Mouse (Mus musculus): Measurements from ENCODE around the gene Paxx. TPM values are rescaled to one million over a fixed set of nuclear protein-coding genes. Genes with fewer than 3 reads are reported as not detected.

Paxx gene
- polyA plus RNA-seq, 1 experiment: 22.4 TPM

DNA sequence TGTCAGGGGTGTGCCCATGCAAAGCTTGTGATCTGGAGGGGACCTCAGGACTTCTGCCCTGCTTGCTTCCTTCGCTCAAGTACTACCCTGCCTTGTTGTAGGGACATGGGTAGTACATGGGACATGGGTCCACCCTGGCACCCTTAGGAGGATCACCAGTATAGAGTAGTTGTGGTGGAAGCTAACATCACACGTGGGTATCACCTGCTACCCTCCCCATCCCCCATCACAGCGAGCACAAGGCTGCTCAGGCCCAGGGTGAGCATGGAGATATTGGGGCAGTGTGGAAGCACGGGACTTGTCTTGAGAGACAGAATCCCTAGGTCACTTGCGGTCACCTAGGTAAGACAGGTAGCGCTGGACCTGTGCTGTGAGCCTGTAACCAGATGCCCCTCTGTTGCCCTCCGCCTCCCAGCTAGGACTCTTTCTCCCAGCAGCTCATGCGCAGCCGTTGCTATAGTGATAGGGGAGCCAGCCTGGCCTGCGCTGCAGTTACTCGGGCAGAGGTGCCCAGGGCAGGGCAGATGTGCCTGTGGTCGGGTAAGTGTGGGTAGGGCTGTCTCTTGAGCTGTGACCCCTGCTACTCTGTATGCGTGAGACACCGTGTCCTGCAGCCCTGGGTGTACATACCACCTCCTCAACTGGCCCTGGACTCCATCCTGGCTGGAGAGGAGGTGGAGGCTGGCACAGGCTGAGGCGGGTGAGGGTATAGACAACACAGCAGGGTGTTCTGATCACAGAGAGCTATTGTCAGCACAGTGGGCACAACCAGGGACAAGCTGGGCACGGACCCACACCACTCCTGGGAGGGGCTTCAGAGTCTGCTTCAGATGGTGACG lies 30.3 kb downstream of the Paxx start:
- H3K27ac ChIP-seq (ENCODE audit: insufficient read depth, low read depth, low read length): no peak overlapping the region
- TF ChIP-seq POLR2A (IDR thresholded peaks at IDR 0.05; ENCODE audit: borderline replicate concordance, low read depth, low read length) (no peak), CTCF (IDR thresholded peaks at IDR 0.05; ENCODE audit: low read depth, low read length) (no peak)
- no peak overlapping the region for H3K4me3 ChIP-seq (ENCODE audit: insufficient read depth, low read length)
- H3K4me1 ChIP-seq (ENCODE audit: control insufficient read depth, insufficient read depth, low read length): peaks cover 10% of the 10 kb centered on the region

- peak overlapping the region; percentile 77 for H3K4me3 ChIP-seq (ENCODE audit: insufficient read depth, low read length)
- H3K4me1 ChIP-seq (ENCODE audit: control insufficient read depth, insufficient read depth, low read length): peaks cover 10% of the 10 kb centered on the region
Measured at GRCm38 (mm10) chr2:25429435-25430180, 31.3 kb downstream of the Paxx start.

GRCm38 (mm10) chr2:25428442-25429236 lies 32.3 kb downstream of the Paxx start, which contains the start of gene Abca2:
Abca2 (plus strand) TSS chr2:25428703.
- peaks cover 15% of the 10 kb centered on the region for H3K4me1 ChIP-seq (ENCODE audit: control insufficient read depth, insufficient read depth, low read length)
- no peak within 1 kb of the TSS for H3K27ac ChIP-seq (ENCODE audit: insufficient read depth, low read depth, low read length)

More at GRCm38 (mm10) chr2:25429435-25430180, 31.3 kb downstream of the Paxx start:
- no peak for TF ChIP-seq POLR2A (IDR thresholded peaks at IDR 0.05; ENCODE audit: borderline replicate concordance, low read depth, low read length)
- TF ChIP-seq CTCF (IDR thresholded peaks at IDR 0.05; ENCODE audit: low read depth, low read length): no peak
- no peak overlapping the region for H3K27ac ChIP-seq (ENCODE audit: insufficient read depth, low read depth, low read length)

DNA sequence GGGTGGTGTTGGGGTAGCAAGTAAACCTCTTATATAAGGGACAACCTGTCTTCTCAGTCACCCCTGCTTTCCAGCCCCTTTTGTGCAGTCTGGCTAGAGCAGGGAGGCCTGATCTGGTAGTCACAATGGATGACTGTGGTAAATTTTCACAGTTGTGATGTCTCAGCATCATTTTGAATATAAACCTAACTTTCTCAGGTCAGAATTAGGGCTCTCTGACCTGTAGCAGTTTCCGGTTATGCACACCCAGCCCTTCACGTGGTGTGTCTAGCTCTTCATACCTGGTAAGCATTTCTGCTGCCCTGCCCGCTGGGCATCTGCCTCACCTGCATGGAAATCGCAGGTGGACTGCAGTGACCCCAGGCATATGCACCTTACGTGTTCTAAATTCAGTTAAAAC lies 33.6 kb downstream of the Paxx start:
- H3K4me3 ChIP-seq (ENCODE audit: insufficient read depth, low read length): no peak overlapping the region
- TF ChIP-seq POLR2A (IDR thresholded peaks at IDR 0.05; ENCODE audit: borderline replicate concordance, low read depth, low read length) (no peak), CTCF (IDR thresholded peaks at IDR 0.05; ENCODE audit: low read depth, low read length) (no peak)
- no peak overlapping the region for H3K27ac ChIP-seq (ENCODE audit: insufficient read depth, low read depth, low read length)
- H3K4me1 ChIP-seq (ENCODE audit: control insufficient read depth, insufficient read depth, low read length): peaks cover 26% of the 10 kb centered on the region

More at GRCm38 (mm10) chr2:25428442-25429236, 32.3 kb downstream of the Paxx start, which contains the start of gene Abca2:
- peak within 1 kb of the TSS; percentile 77 for H3K4me3 ChIP-seq (ENCODE audit: insufficient read depth, low read length)
- TF ChIP-seq CTCF (IDR thresholded peaks at IDR 0.05; ENCODE audit: low read depth, low read length) (peak; percentile 59), POLR2A (IDR thresholded peaks at IDR 0.05; ENCODE audit: borderline replicate concordance, low read depth, low read length) (no peak)

- peaks cover 28% of the 10 kb centered on the region for H3K4me1 ChIP-seq (ENCODE audit: control insufficient read depth, insufficient read depth, low read length)
- TF ChIP-seq POLR2A (IDR thresholded peaks at IDR 0.05; ENCODE audit: borderline replicate concordance, low read depth, low read length): no peak
- TF ChIP-seq CTCF (IDR thresholded peaks at IDR 0.05; ENCODE audit: low read depth, low read length): peak; percentile 83
- peak overlapping the region; percentile 15; the same call in 1 of the 2 replicates for H3K27ac ChIP-seq (ENCODE audit: insufficient read depth, low read depth, low read length)
- no peak overlapping the region for H3K4me3 ChIP-seq (ENCODE audit: insufficient read depth, low read length)
Measured at GRCm38 (mm10) chr2:25426721-25427191, 34.1 kb downstream of the Paxx start.

DNA sequence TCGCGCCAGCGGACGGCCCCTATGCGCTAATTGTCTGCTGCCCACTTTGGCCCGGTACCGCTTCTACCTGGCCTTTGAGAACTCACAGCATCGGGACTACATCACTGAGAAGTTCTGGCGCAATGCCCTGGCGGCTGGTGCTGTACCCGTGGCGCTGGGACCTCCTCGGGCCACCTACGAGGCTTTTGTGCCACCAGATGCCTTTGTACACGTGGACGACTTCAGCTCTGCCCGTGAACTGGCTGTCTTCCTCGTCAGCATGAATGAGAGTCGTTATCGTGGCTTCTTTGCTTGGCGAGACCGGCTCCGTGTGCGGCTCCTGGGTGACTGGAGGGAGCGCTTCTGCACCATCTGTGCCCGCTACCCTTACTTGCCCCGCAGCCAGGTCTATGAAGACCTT lies 35.4 kb downstream of the Paxx start:
- H3K4me3 ChIP-seq (ENCODE audit: insufficient read depth, low read length): no peak overlapping the region
- peaks cover 28% of the 10 kb centered on the region for H3K4me1 ChIP-seq (ENCODE audit: control insufficient read depth, insufficient read depth, low read length)
- H3K27ac ChIP-seq (ENCODE audit: insufficient read depth, low read depth, low read length): no peak overlapping the region
- TF ChIP-seq CTCF (IDR thresholded peaks at IDR 0.05; ENCODE audit: low read depth, low read length): no peak
- no peak for TF ChIP-seq POLR2A (IDR thresholded peaks at IDR 0.05; ENCODE audit: borderline replicate concordance, low read depth, low read length)

GRCm38 (mm10) chr2:25423626-25424025 lies 37.3 kb downstream of the Paxx start:
- peaks cover 28% of the 10 kb centered on the region for H3K4me1 ChIP-seq (ENCODE audit: control insufficient read depth, insufficient read depth, low read length)
- H3K4me3 ChIP-seq (ENCODE audit: insufficient read depth, low read length): no peak overlapping the region
- H3K27ac ChIP-seq (ENCODE audit: insufficient read depth, low read depth, low read length): no peak overlapping the region
- TF ChIP-seq CTCF (IDR thresholded peaks at IDR 0.05; ENCODE audit: low read depth, low read length): no peak
- no peak for TF ChIP-seq POLR2A (IDR thresholded peaks at IDR 0.05; ENCODE audit: borderline replicate concordance, low read depth, low read length)

DNA sequence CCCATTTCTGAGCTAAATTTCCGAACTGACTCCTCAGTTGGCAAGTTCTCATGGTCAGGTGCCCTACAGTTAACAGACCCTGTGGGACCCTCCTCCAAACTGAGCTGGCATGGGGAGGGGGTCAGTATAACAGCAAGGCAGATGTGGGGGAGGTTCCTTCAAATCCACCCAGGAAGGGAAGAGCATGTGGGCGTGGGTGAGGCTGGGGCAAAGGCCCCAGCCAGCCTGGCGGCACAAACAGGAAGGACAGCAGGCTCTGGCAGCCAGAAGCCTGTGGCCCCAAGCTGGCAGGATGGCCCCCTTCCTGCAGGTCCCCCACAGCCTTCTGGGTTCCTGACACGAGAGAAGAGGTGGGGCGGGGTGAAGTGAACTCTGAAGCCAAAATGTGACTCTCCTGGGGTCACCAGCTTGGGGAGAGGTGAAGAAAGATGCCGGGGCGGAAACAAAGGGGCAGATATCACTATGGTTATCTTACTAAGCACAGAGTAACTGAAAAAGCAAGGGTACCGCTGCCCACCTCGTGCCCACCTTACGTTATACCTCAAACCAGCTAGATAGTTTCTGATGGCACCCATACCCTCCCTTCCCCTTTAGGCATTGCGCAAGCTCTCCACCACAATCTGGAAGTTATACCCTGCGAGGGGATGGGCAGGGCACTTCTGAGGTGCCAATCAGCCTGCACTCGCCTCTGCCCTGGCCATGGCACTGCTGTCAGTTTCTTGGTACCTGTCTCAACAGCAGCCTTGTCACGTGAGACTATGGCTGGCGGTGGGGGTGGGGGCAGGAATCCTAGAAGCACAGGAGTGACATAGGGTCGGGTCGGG lies 38.1 kb downstream of the Paxx start, which contains the start of gene Fut7:
Gene Fut7 (plus strand): TSS at position 681 of the 824 bp plus-strand sequence.
- TF ChIP-seq CTCF (IDR thresholded peaks at IDR 0.05; ENCODE audit: low read depth, low read length) (no peak), POLR2A (IDR thresholded peaks at IDR 0.05; ENCODE audit: borderline replicate concordance, low read depth, low read length) (no peak; the same call in 1 of the 2 replicates)
- H3K27ac ChIP-seq (ENCODE audit: insufficient read depth, low read depth, low read length): peak within 1 kb of the TSS; percentile 89
- H3K4me3 ChIP-seq (ENCODE audit: insufficient read depth, low read length): peak within 1 kb of the TSS; percentile 32; the same call in 1 of the 2 replicates
- peaks cover 25% of the 10 kb centered on the region for H3K4me1 ChIP-seq (ENCODE audit: control insufficient read depth, insufficient read depth, low read length)

Measured in bone marrow macrophage, adult 2 months (primary cell).